Mouse (Mus musculus): ENCODE data around the gene Polr2h. TPM values are rescaled to one million over a fixed set of nuclear protein-coding genes. Genes with fewer than 3 reads are reported as not detected.

Polr2h gene
- polyA plus RNA-seq, 1 experiment from 2014 or later: 148 TPM

DNA sequence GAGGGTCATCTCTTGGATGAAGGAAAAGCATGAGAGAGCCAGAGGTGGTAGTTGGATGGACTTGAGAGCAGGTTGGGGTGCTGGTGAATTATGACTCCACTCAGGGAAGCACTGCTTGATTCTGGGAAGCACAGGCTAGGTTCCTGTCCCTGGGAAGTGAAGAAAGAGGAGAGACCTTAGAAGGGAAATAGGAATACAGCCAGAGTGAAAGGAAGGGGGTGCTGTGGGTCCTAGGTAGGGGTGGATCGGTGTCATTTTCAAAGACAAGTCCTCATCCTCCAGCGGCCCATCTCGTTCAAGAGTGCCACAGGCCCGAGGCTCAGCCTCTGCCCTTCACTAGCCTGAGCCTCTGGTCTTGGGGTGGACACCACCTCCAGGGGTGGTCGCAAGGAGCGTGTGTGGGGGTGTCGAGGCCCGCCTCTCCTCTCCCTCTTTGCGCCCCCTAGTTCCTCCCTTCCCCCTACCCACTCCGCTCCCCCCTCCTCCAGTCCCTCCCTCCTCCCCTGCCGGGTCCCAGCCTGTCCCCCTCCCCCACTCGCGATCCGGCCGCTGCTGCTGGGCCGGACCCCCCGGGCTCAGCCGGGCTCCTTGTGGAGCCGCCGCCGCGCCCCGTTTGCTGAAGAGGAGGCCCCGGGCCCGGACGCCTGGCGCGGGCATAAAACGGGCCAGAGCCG lies 14.9 kb downstream of the Polr2h start:
- H3K27ac ChIP-seq: peak overlapping the region; percentile 89
- peaks cover 40% of the 10 kb centered on the region for H3K4me1 ChIP-seq
- DNase-seq (ENCODE audit: low spot score): no peak
- H3K4me3 ChIP-seq: peak overlapping the region; percentile 68
- H3K27me3 ChIP-seq (ENCODE audit: low read depth, poor library complexity, severe bottlenecking): peaks cover 58% of the 10 kb centered on the region
- H3K9me3 ChIP-seq (replicated peaks): no peaks in the 10 kb centered on the region
- WGBS: under 1% methylated on average over 30 of the region's 30 CpGs
- no peaks in the 10 kb centered on the region for H3K36me3 ChIP-seq

GRCm38 (mm10) chr16:20732925-20733730 lies 15.7 kb downstream of the Polr2h start, which contains the start of gene Chrd:
Gene Chrd (plus strand): TSS chr16:20733127.
- WGBS: 1% methylated on average over 66 of the region's 70 CpGs
- Histone ChIP-seq H3K9me3 (replicated peaks) (no peaks in the 10 kb centered on the region), H3K27me3 (ENCODE audit: low read depth, poor library complexity, severe bottlenecking) (peaks cover 63% of the 10 kb centered on the region), H3K4me3 (peak within 1 kb of the TSS; percentile 68), H3K36me3 (no peaks in the 10 kb centered on the region), H3K4me1 (peaks cover 40% of the 10 kb centered on the region), H3K27ac (peak within 1 kb of the TSS; percentile 89)
- DNase-seq (ENCODE audit: low spot score): peak; percentile 83

GRCm38 (mm10) chr16:20733731-20734730 lies 16.6 kb downstream of the Polr2h start, which contains the start of gene Thpo:
Gene Thpo (minus strand): TSS chr16:20734511.
- Histone ChIP-seq H3K4me1 (peaks cover 40% of the 10 kb centered on the region), H3K27ac (peak within 1 kb of the TSS; percentile 89), H3K27me3 (ENCODE audit: low read depth, poor library complexity, severe bottlenecking) (peaks cover 64% of the 10 kb centered on the region), H3K4me3 (peak within 1 kb of the TSS; percentile 68), H3K9me3 (replicated peaks) (no peaks in the 10 kb centered on the region), H3K36me3 (no peaks in the 10 kb centered on the region)
- peak; percentile 57 for DNase-seq (ENCODE audit: low spot score)
- 1% methylated on average over 45 of the region's 45 CpGs for WGBS

DNA sequence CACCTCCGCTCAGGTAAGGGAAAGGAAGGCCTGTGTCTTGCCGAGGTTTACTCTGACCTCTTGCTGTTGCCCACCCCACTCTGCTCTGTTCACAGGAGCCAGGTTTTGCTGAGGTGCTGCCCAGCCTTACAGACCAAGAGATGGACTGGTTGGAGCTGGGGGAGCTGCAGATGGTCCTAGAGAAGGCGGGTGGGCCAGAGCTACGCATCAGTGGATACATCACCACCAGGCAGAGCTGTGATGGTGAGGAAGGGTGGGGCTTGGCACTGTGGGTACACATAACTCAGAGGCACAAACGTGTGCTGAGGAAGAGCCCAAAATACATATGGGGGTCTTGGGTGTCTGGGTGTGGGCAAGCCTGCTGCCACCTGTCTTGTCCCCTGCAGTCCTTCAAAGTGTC lies 18.2 kb downstream of the Polr2h start:
- no peak for DNase-seq (ENCODE audit: low spot score)
- 75% methylated on average over 5 of the region's 5 CpGs for WGBS
- Histone ChIP-seq H3K4me3 (no peak overlapping the region), H3K36me3 (no peaks in the 10 kb centered on the region), H3K27me3 (ENCODE audit: low read depth, poor library complexity, severe bottlenecking) (peaks cover 62% of the 10 kb centered on the region), H3K27ac (no peak overlapping the region), H3K4me1 (peaks cover 32% of the 10 kb centered on the region), H3K9me3 (replicated peaks) (no peaks in the 10 kb centered on the region)

DNA sequence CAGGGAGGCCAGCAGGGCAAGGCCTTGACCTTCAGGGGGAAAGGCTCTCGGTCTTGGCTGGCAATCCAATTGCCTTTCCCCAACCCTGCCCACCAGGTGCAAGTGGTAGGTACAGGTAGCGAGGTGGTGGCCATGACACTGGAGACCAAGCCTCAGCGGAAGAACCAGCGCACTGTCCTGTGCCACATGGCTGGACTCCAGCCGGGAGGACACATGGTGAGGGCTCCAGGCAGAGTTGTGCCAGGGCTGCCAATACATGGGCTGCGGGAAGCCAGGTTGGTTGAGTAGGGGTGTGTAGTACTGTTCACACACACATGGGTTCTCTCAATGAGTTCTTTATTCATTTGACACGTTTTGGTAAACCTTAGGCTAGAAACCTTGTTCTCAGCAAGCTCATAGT lies 18.7 kb downstream of the Polr2h start:
- H3K27ac ChIP-seq: no peak overlapping the region
- 92% methylated on average over 7 of the region's 7 CpGs for WGBS
- H3K27me3 ChIP-seq (ENCODE audit: low read depth, poor library complexity, severe bottlenecking): peaks cover 62% of the 10 kb centered on the region
- no peak overlapping the region for H3K4me3 ChIP-seq
- H3K36me3 ChIP-seq: no peaks in the 10 kb centered on the region
- H3K9me3 ChIP-seq (replicated peaks): no peaks in the 10 kb centered on the region
- DNase-seq (ENCODE audit: low spot score): peak; percentile 24
- H3K4me1 ChIP-seq: peaks cover 31% of the 10 kb centered on the region

DNA sequence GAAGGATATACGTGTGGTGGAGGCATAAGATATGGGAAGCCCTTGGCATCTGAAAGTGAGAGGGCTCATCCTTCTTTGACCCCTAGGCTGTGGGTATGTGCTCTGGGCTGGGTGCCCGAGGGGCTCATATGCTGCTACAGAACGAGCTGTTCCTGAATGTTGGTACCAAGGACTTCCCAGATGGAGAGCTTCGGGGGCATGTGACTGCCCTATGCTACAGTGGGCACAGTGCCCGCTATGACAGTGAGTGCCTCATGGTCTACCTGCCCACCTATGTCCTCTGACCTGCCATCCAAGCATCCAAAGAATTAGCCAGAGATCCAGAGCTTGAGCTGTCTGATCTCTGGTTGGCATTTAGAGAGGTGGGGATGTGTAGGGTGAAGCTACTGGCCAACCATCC lies 19.4 kb downstream of the Polr2h start:
- Histone ChIP-seq H3K4me1 (peaks cover 28% of the 10 kb centered on the region), H3K9me3 (replicated peaks) (no peaks in the 10 kb centered on the region), H3K27me3 (ENCODE audit: low read depth, poor library complexity, severe bottlenecking) (peaks cover 56% of the 10 kb centered on the region), H3K4me3 (no peak overlapping the region), H3K27ac (no peak overlapping the region), H3K36me3 (no peaks in the 10 kb centered on the region)
- no peak for DNase-seq (ENCODE audit: low spot score)
- 90% methylated on average over 5 of the region's 5 CpGs for WGBS

DNA sequence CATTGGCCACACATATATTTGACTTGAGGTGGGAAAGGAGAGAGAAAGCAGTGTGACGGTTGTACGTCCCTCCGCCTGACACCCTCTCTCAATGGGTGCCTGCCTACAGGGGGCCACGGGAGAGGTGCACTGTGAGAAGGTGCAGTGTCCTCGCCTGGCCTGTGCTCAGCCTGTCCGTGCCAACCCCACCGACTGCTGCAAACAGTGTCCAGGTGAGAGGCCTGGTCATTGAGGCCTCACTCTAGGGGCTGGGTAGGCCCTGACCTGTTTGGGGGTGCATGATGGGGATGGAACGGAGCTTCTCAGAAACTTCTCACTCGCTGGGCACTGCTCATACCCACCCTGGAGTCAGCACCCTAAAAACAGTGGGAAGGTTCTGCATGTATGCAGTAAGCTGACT lies 22.4 kb downstream of the Polr2h start:
- 88% methylated on average over 9 of the region's 9 CpGs for WGBS
- Histone ChIP-seq H3K9me3 (replicated peaks) (no peaks in the 10 kb centered on the region), H3K27me3 (ENCODE audit: low read depth, poor library complexity, severe bottlenecking) (peaks cover 36% of the 10 kb centered on the region), H3K27ac (no peak overlapping the region), H3K36me3 (no peaks in the 10 kb centered on the region), H3K4me3 (no peak overlapping the region), H3K4me1 (no peaks in the 10 kb centered on the region)
- DNase-seq (ENCODE audit: low spot score): peak; percentile 25

- H3K27ac ChIP-seq: no peak overlapping the region
- H3K4me3 ChIP-seq: no peak overlapping the region
- no peaks in the 10 kb centered on the region for H3K27me3 ChIP-seq (ENCODE audit: low read depth, poor library complexity, severe bottlenecking)
- WGBS: 80% methylated on average over 6 of the region's 6 CpGs
- peaks cover 6% of the 10 kb centered on the region for H3K4me1 ChIP-seq
- no peaks in the 10 kb centered on the region for H3K36me3 ChIP-seq
- H3K9me3 ChIP-seq (replicated peaks): no peaks in the 10 kb centered on the region
- no peak for DNase-seq (ENCODE audit: low spot score)
Measured at GRCm38 (mm10) chr16:20746641-20747040, 29.2 kb downstream of the Polr2h start.

DNA sequence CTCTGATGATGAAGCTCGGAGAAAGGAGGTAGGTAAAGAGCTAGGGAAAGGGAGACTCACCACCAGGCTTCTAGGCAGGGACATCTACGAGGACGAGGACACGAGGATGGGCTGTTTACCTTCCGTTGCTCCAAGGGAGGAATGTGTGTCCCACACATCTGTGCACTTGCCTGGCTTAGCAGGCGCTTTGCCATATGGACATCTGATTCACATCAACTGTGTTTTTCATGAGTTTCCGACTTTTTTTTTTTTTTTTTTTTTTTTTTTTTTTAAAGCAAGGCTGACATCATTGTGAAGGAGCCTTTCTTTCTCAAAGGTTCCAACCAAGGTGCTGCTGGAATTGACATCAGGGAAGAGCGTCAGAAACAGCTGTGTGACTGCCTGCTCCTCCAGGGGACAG lies 33.1 kb downstream of the Polr2h start:
- no peaks in the 10 kb centered on the region for H3K36me3 ChIP-seq

GRCm38 (mm10) chr16:20756052-20756451 lies 38.6 kb downstream of the Polr2h start:
- no peaks in the 10 kb centered on the region for H3K36me3 ChIP-seq
- no peak overlapping the region for H3K27ac ChIP-seq
- no peaks in the 10 kb centered on the region for H3K4me1 ChIP-seq
- no peak overlapping the region for H3K4me3 ChIP-seq
- DNase-seq (ENCODE audit: low spot score): no peak
- 94% methylated on average over 5 of the region's 5 CpGs for WGBS
- no peaks in the 10 kb centered on the region for H3K9me3 ChIP-seq (replicated peaks)
- H3K27me3 ChIP-seq (ENCODE audit: low read depth, poor library complexity, severe bottlenecking): no peaks in the 10 kb centered on the region

More for the DNA sequence above, 33.1 kb downstream of the Polr2h start:
- Histone ChIP-seq H3K4me3 (no peak overlapping the region), H3K27me3 (ENCODE audit: low read depth, poor library complexity, severe bottlenecking) (no peaks in the 10 kb centered on the region), H3K27ac (no peak overlapping the region), H3K4me1 (peaks cover 6% of the 10 kb centered on the region), H3K9me3 (replicated peaks) (no peaks in the 10 kb centered on the region)
- 55% methylated on average over 8 of the region's 8 CpGs for WGBS
- DNase-seq (ENCODE audit: low spot score): no peak

GRCm38 (mm10) chr16:20757385-20757784 lies 39.9 kb downstream of the Polr2h start:
- H3K36me3 ChIP-seq: no peaks in the 10 kb centered on the region
- no peaks in the 10 kb centered on the region for H3K27me3 ChIP-seq (ENCODE audit: low read depth, poor library complexity, severe bottlenecking)
- no peaks in the 10 kb centered on the region for H3K4me1 ChIP-seq
- no peak overlapping the region for H3K4me3 ChIP-seq
- no peaks in the 10 kb centered on the region for H3K9me3 ChIP-seq (replicated peaks)
- DNase-seq (ENCODE audit: low spot score): no peak
- WGBS: 85% methylated on average over 1 of the region's 1 CpGs
- H3K27ac ChIP-seq: no peak overlapping the region

- no peak overlapping the region for H3K4me3 ChIP-seq
- no peaks in the 10 kb centered on the region for H3K27me3 ChIP-seq (ENCODE audit: low read depth, poor library complexity, severe bottlenecking)
- H3K4me1 ChIP-seq: no peaks in the 10 kb centered on the region
- peak; percentile 46 for DNase-seq (ENCODE audit: low spot score)
- WGBS: 17% methylated on average over 3 of the region's 3 CpGs
- no peak overlapping the region for H3K27ac ChIP-seq
- H3K36me3 ChIP-seq: no peaks in the 10 kb centered on the region
- H3K9me3 ChIP-seq (replicated peaks): no peaks in the 10 kb centered on the region
Measured at GRCm38 (mm10) chr16:20761681-20762080, 44.2 kb downstream of the Polr2h start.
